Mouse (Mus musculus): ENCODE measurements at regions not wholly inside any gene's neighbourhood (a gene's known extent, or its start where the extent isn't known, plus 50 kb on each side); places are given as distances from the start of the nearest gene placed in this dataset.

- Histone ChIP-seq H3K27me3 (no peaks in the 10 kb centered on the region), H3K9ac (no peak overlapping the region), H3K4me2 (no peak overlapping the region), H3K4me1 (replicated peaks) (no peaks in the 10 kb centered on the region), H3K27ac (replicated peaks) (no peak overlapping the region), H3K4me3 (no peak overlapping the region), H3K36me3 (no peaks in the 10 kb centered on the region), H3K9me3 (no peaks in the 10 kb centered on the region)
- WGBS = 95% methylated on average over 2 of the region's 2 CpGs
- ATAC-seq (ENCODE audit: low FRiP score, low read depth) = no peak
These were observed 232.4 kb upstream of the Irx1 start for GRCm38 (mm10) chr13:72195881-72196280.

- WGBS = 55% methylated on average over 22 of the region's 22 CpGs
- ATAC-seq (ENCODE audit: low FRiP score, low read depth) = no peak
- H3K9ac ChIP-seq = no peak overlapping the region
- H3K27ac ChIP-seq (replicated peaks) = no peak overlapping the region
- H3K9me3 ChIP-seq = no peaks in the 10 kb centered on the region
- no peaks in the 10 kb centered on the region for H3K4me1 ChIP-seq (replicated peaks)
- no peaks in the 10 kb centered on the region for H3K36me3 ChIP-seq
- H3K27me3 ChIP-seq = no peaks in the 10 kb centered on the region
- H3K4me2 ChIP-seq = no peak overlapping the region
- no peak overlapping the region for H3K4me3 ChIP-seq
These were observed 235.0 kb upstream of the Irx1 start for GRCm38 (mm10) chr13:72198341-72199105.

GRCm38 (mm10) chr13:72209518-72209917, 246.0 kb upstream of the Irx1 start:
- no peak overlapping the region for H3K27ac ChIP-seq (replicated peaks)
- no peak overlapping the region for H3K4me2 ChIP-seq
- WGBS = 66% methylated on average over 5 of the region's 5 CpGs
- H3K36me3 ChIP-seq = no peaks in the 10 kb centered on the region
- H3K4me3 ChIP-seq = no peak overlapping the region
- H3K9me3 ChIP-seq = no peaks in the 10 kb centered on the region
- no peak overlapping the region for H3K9ac ChIP-seq
- peaks cover 4% of the 10 kb centered on the region; the same call in 1 of the 2 replicates for H3K4me1 ChIP-seq (replicated peaks)
- ATAC-seq (ENCODE audit: low FRiP score, low read depth) = no peak
- 0 out of 2 replicates have a peak, but pooled peaks cover 9% of the 10 kb centered on the region for H3K27me3 ChIP-seq

- Histone ChIP-seq H3K4me2 (no peak overlapping the region), H3K4me1 (replicated peaks) (peaks cover 4% of the 10 kb centered on the region; the same call in 1 of the 2 replicates), H3K9ac (no peak overlapping the region), H3K36me3 (no peaks in the 10 kb centered on the region), H3K27me3 (0 out of 2 replicates have a peak, but pooled peaks cover 9% of the 10 kb centered on the region), H3K9me3 (no peaks in the 10 kb centered on the region), H3K4me3 (no peak overlapping the region), H3K27ac (replicated peaks) (no peak overlapping the region)
- ATAC-seq (ENCODE audit: low FRiP score, low read depth) = peak; percentile 27; the same call in 1 of the 2 replicates
- WGBS = 6% methylated on average over 10 of the region's 10 CpGs
These were observed 246.5 kb upstream of the Irx1 start for GRCm38 (mm10) chr13:72209946-72210456.

DNA sequence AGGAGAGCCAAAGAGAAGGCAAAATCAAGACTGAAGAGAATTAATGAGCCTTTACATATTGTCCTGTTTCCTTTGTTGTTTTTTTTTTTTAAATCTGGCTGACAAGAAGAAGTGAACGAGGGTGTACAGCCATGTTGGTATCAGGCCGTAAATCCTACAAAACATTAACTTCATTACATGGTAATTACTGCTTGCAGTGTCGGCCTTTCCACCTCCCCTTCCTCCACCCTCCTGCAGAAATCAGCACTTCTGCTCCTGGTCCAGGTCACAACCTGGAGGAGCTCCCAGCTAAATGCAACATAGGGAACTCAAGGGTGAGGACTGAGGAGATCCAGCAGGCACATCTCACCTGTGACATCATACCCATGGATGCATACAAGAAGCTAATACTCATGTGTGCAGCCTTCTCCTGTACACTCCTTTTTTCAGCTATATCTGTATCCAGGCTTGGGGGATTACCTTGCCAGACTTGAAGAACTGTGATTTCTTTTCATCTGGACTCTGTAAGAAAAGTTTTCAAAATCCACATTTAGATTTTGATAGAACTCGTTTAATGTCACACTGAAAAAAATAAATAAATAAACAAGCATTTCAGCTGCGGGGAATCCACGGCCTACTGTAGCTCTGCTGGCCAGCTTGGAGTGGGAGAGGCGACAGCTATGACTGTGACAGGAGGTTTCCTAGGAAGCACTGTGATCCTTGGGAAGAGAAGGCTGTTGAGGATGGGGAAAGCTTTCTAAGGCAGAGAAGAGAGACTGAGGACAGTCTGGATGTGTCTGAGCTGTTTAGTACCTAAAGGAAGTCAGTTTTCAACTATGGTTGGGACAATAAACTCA, 247.2 kb upstream of the Irx1 start:
- no peak for ATAC-seq (ENCODE audit: low FRiP score, low read depth)
- H3K9ac ChIP-seq = no peak overlapping the region
- no peak overlapping the region for H3K27ac ChIP-seq (replicated peaks)
- no peak overlapping the region for H3K4me3 ChIP-seq
- 0 out of 2 replicates have a peak, but pooled peaks cover 9% of the 10 kb centered on the region for H3K27me3 ChIP-seq
- H3K4me2 ChIP-seq = no peak overlapping the region
- H3K9me3 ChIP-seq = no peaks in the 10 kb centered on the region
- H3K4me1 ChIP-seq (replicated peaks) = peaks cover 4% of the 10 kb centered on the region; the same call in 1 of the 2 replicates
- H3K36me3 ChIP-seq = no peaks in the 10 kb centered on the region
- WGBS = 42% methylated on average over 7 of the region's 7 CpGs

DNA sequence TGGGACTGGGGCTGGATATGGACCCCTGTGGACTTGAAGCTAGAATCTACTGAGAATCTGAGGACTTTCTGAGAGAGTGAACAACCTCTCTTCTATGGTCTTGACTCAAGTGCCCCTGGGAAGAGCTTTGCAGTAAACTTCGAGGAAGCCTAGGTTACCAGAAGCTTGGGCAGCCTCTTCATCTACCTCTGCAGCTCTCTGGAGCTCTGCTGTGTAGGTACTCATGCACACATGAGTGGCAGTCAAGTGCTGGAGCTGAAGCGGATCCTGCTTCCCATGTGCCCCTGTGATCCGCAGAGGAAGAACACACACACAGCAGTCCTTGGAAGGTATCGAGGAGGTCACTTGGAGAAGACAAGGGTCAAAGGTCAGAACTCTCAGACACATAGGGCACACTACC, 248.2 kb upstream of the Irx1 start:
- Histone ChIP-seq H3K4me3 (no peak overlapping the region), H3K9ac (no peak overlapping the region), H3K4me2 (no peak overlapping the region), H3K36me3 (no peaks in the 10 kb centered on the region), H3K27me3 (0 out of 2 replicates have a peak, but pooled peaks cover 9% of the 10 kb centered on the region), H3K9me3 (no peaks in the 10 kb centered on the region), H3K27ac (replicated peaks) (no peak overlapping the region), H3K4me1 (replicated peaks) (peaks cover 4% of the 10 kb centered on the region; the same call in 1 of the 2 replicates)
- WGBS = 77% methylated on average over 4 of the region's 4 CpGs
- no peak for ATAC-seq (ENCODE audit: low FRiP score, low read depth)

- Histone ChIP-seq H3K27me3 (0 out of 2 replicates have a peak, but pooled peaks cover 9% of the 10 kb centered on the region), H3K4me3 (no peak overlapping the region), H3K27ac (replicated peaks) (no peak overlapping the region), H3K36me3 (no peaks in the 10 kb centered on the region), H3K9me3 (no peaks in the 10 kb centered on the region), H3K4me2 (no peak overlapping the region), H3K9ac (no peak overlapping the region), H3K4me1 (replicated peaks) (peaks cover 4% of the 10 kb centered on the region; the same call in 1 of the 2 replicates)
- ATAC-seq (ENCODE audit: low FRiP score, low read depth) = no peak
- WGBS = 86% methylated on average over 2 of the region's 2 CpGs
These were observed 249.2 kb upstream of the Irx1 start for GRCm38 (mm10) chr13:72212747-72213146.

DNA sequence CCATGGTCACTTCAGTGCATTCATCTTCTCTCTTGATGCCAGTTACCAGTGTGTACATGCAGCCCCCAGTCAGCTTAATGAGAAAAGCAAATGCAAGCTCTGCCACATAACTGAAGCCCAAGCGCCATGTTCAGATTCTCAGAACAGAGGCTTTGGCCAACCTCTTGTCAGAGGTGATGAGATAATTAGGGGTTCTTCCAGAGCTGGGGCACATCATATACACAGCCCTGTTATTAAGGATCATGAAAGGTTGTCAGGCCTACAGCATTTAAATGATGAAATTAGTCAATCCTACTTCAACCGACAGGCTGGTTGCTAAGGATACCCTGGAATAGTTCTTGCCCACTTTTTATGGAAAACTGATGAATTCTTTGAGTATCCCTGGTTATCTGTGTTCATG, 255.8 kb upstream of the Irx1 start:
- no peak overlapping the region for H3K4me3 ChIP-seq
- no peaks in the 10 kb centered on the region for H3K9me3 ChIP-seq
- no peaks in the 10 kb centered on the region for H3K4me1 ChIP-seq (replicated peaks)
- WGBS = 90% methylated on average over 2 of the region's 2 CpGs
- H3K27me3 ChIP-seq = no peaks in the 10 kb centered on the region
- H3K4me2 ChIP-seq = no peak overlapping the region
- no peak overlapping the region for H3K27ac ChIP-seq (replicated peaks)
- no peak for ATAC-seq (ENCODE audit: low FRiP score, low read depth)
- H3K9ac ChIP-seq = no peak overlapping the region
- H3K36me3 ChIP-seq = no peaks in the 10 kb centered on the region

DNA sequence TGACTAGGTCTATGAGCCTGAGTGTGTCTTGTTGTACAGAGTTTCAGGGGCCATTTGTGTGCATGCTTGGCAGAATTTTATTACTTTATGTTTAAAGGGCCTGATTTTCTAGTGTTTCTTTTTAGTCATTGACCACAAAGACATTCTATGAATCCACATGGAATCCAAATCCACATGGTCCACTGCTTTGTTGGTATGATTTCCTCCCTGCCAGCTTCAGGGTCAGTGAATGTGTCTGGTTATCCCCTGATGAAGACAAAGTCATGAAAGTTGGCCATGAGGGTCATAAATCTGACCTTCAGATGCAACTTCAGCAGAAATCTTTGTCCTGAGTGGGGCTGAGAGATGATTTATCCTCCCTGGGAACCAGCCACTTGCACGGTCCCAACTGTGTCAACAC, 263.6 kb upstream of the Irx1 start:
- Histone ChIP-seq H3K4me3 (no peak overlapping the region), H3K36me3 (no peaks in the 10 kb centered on the region), H3K4me2 (no peak overlapping the region), H3K27me3 (no peaks in the 10 kb centered on the region), H3K9ac (no peak overlapping the region), H3K9me3 (no peaks in the 10 kb centered on the region), H3K27ac (replicated peaks) (no peak overlapping the region), H3K4me1 (replicated peaks) (no peaks in the 10 kb centered on the region)
- WGBS = 92% methylated on average over 1 of the region's 1 CpGs
- no peak for ATAC-seq (ENCODE audit: low FRiP score, low read depth)

DNA sequence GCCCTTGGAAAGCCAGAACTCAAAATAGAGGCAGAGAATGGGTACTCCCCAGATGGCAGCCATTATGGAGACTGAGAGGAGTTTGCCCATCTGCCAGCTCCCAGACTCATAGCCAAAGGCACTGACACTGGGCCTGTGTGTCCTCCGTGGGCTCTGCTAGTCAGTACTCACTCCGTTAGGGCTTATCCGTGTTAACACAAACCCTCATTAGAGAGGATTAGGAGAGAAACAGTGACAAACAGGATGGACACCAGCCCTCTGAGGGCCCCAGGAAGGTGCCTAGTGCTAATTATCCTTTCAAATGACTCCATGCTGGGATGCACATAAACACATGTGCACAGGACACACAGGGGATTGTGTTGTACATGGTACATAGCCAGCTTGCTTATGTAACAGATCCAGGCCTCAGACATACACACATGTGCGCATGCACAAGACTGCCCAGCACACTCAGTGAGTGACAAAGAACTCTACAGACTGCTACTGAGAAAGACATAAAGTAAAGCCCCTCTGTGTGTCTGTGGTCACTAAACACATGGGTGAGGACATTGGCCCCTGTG, 267.6 kb upstream of the Irx1 start:
- H3K27ac ChIP-seq (replicated peaks) = no peak overlapping the region
- WGBS = 55% methylated on average over 4 of the region's 4 CpGs
- no peak overlapping the region for H3K4me3 ChIP-seq
- no peak overlapping the region for H3K4me2 ChIP-seq
- no peaks in the 10 kb centered on the region for H3K4me1 ChIP-seq (replicated peaks)
- H3K36me3 ChIP-seq = no peaks in the 10 kb centered on the region
- no peak overlapping the region for H3K9ac ChIP-seq
- ATAC-seq (ENCODE audit: low FRiP score, low read depth) = no peak
- H3K9me3 ChIP-seq = no peaks in the 10 kb centered on the region
- H3K27me3 ChIP-seq = no peaks in the 10 kb centered on the region

GRCm38 (mm10) chr13:72232080-72232479, 268.6 kb upstream of the Irx1 start:
- no peak for ATAC-seq (ENCODE audit: low FRiP score, low read depth)
- no peak overlapping the region for H3K27ac ChIP-seq (replicated peaks)
- H3K36me3 ChIP-seq = no peaks in the 10 kb centered on the region
- H3K27me3 ChIP-seq = no peaks in the 10 kb centered on the region
- no peak overlapping the region for H3K9ac ChIP-seq
- H3K4me2 ChIP-seq = no peak overlapping the region
- no peak overlapping the region for H3K4me3 ChIP-seq
- no peaks in the 10 kb centered on the region for H3K9me3 ChIP-seq
- H3K4me1 ChIP-seq (replicated peaks) = no peaks in the 10 kb centered on the region

DNA sequence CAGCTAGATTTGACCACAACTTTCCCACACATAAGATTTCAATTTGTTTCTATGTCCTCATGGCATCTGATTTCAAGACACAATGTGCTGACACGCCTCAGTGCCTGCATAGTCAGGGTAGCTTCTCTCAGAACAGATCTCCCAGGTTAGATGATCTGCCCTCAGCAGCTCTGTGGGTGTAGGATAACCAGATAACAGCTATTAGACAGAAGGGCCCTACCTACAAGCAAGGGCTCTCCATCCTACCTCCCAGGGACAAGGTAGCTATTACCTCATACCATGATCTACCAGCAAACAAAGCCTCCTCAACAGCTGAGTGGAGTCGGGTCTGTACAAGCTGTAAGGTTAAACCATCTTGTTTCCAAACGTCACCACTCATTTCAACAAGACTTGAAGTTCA, 278.4 kb upstream of the Irx1 start:
- 84% methylated on average over 3 of the region's 3 CpGs for WGBS
- Histone ChIP-seq H3K4me3 (no peak overlapping the region), H3K4me1 (replicated peaks) (no peaks in the 10 kb centered on the region), H3K4me2 (no peak overlapping the region), H3K9ac (no peak overlapping the region), H3K27ac (replicated peaks) (no peak overlapping the region), H3K9me3 (no peaks in the 10 kb centered on the region), H3K36me3 (no peaks in the 10 kb centered on the region), H3K27me3 (no peaks in the 10 kb centered on the region)
- no peak for ATAC-seq (ENCODE audit: low FRiP score, low read depth)

Data from hindbrain, embryonic 15.5 days (tissue).